Mouse (Mus musculus): ENCODE measurements around the gene Ssr3. TPM values are rescaled to one million over a fixed set of nuclear protein-coding genes. Genes with fewer than 3 reads are reported as not detected.

Ssr3 gene
- polyA plus RNA-seq, 1 experiment from 2014 or later: 152 TPM

DNA sequence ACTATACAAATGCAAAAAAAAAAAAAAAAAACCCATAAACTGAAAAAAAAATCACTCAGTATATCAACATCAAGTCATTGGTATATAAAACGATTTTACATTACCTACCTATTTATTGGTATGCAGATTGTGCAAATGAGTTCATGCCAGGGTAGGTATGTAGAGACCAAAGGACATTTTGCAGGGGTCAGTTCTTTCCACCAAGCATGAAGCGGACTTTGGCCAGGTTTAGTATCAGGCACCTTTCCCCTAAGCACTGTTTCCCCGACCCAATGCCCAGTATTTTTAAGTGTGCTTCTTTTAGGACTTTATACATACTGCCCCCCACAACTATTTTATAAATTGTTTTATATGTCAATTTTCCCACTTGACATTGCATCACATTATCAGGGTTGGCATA lies 27.3 kb upstream of the Ssr3 start:
- Histone ChIP-seq H3K4me3 (ENCODE audit: low read depth, low read length) (no peak overlapping the region), H3K4me2 (replicated peaks; ENCODE audit: low read depth) (no peak overlapping the region), H3K4me1 (replicated peaks; ENCODE audit: control insufficient read depth, insufficient read depth, low read length) (no peaks in the 10 kb centered on the region), H3K27me3 (replicated peaks; ENCODE audit: control insufficient read depth, insufficient read depth, low read length) (no peaks in the 10 kb centered on the region), H3K36me3 (ENCODE audit: control insufficient read depth, insufficient read depth) (no peaks in the 10 kb centered on the region), H3K27ac (ENCODE audit: low read depth, low read length) (no peak overlapping the region), H3K9ac (ENCODE audit: low read depth, low read length) (no peak overlapping the region), H3K9me3 (ENCODE audit: control insufficient read depth) (no peaks in the 10 kb centered on the region)
- ATAC-seq: no peak
- WGBS: 76% methylated on average over 3 of the region's 3 CpGs
- TF ChIP-seq CTCF (IDR thresholded peaks at IDR 0.05; ENCODE audit: low read depth): no peak

DNA sequence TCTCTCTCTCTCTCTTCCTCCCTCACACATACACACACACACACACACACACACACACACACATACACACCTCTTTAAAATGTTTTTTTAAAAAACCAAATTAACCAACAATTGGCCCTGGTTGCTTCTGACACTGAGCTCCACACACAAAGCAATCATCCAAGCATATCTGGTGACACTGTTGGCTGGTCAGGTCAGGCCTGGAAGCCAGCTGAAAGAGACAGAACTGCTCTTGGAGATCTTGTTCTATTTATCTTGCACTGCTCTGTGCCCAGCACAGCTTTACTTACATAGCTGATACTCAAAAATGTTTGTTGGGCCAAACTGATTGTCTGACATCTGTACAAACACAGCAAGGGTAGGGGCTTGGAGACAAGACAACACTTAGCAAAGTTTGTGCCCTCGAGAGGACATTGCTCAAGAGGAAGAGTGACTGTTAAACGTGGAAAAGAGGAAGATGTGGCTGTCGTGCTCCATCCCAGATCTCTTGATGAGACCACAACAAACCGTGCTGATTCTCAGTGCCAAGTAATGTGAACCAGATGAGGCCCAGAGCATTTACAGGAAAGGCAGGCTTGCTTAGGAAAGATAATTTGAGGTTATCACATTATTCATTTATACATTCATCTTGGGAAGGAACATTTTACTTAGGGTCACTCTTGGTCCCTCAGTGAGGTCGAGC lies 25.6 kb upstream of the Ssr3 start:
- no peak for TF ChIP-seq CTCF (IDR thresholded peaks at IDR 0.05; ENCODE audit: low read depth)
- Histone ChIP-seq H3K4me1 (replicated peaks; ENCODE audit: control insufficient read depth, insufficient read depth, low read length) (no peaks in the 10 kb centered on the region), H3K4me2 (replicated peaks; ENCODE audit: low read depth) (no peak overlapping the region), H3K9me3 (ENCODE audit: control insufficient read depth) (no peaks in the 10 kb centered on the region), H3K27me3 (replicated peaks; ENCODE audit: control insufficient read depth, insufficient read depth, low read length) (no peaks in the 10 kb centered on the region), H3K4me3 (ENCODE audit: low read depth, low read length) (no peak overlapping the region), H3K9ac (ENCODE audit: low read depth, low read length) (no peak overlapping the region), H3K36me3 (ENCODE audit: control insufficient read depth, insufficient read depth) (no peaks in the 10 kb centered on the region), H3K27ac (ENCODE audit: low read depth, low read length) (no peak overlapping the region)
- WGBS: 56% methylated on average over 5 of the region's 5 CpGs
- ATAC-seq: no peak

DNA sequence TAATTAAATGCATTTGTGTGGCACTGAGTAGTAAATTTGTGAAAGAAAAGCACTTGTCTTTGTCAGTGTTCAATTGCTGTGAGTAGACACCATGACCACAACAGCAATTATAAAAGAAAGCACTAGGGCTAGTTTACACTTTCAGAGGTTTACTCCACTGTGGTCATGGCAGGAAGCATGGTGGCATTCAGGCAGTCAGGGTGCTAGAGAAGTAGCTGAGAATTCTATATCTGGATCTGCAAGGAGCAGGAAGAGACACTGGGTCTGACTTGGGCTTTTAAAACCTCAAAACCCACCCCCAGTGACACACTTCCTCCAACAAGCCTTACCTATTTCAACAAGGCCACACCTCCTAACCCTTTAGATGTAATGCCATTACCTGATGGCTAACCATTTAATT lies 24.1 kb upstream of the Ssr3 start:
- Histone ChIP-seq H3K27ac (ENCODE audit: low read depth, low read length) (no peak overlapping the region), H3K9me3 (ENCODE audit: control insufficient read depth) (no peaks in the 10 kb centered on the region), H3K27me3 (replicated peaks; ENCODE audit: control insufficient read depth, insufficient read depth, low read length) (no peaks in the 10 kb centered on the region), H3K9ac (ENCODE audit: low read depth, low read length) (no peak overlapping the region), H3K36me3 (ENCODE audit: control insufficient read depth, insufficient read depth) (no peaks in the 10 kb centered on the region), H3K4me1 (replicated peaks; ENCODE audit: control insufficient read depth, insufficient read depth, low read length) (no peaks in the 10 kb centered on the region), H3K4me3 (ENCODE audit: low read depth, low read length) (no peak overlapping the region), H3K4me2 (replicated peaks; ENCODE audit: low read depth) (no peak overlapping the region)
- ATAC-seq: no peak
- no peak for TF ChIP-seq CTCF (IDR thresholded peaks at IDR 0.05; ENCODE audit: low read depth)

DNA sequence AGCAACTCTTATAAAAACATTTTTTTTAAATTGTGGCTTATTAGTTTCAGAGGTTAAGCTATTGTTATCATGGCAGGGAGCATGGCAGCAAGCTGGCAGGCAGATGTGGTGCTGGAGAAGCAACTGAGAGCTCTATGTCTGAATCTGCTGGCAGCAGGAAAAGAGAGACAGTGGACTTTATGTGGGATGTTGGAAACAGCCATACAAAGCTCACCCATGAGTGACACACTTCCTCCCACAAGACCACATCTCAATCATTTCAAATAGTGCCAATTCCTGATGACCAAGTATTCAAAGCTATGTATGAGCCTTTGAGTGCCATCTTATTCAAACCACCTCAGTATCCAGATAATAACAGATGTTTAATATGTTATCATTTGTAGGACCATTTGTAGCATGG lies 15.5 kb upstream of the Ssr3 start:
- Histone ChIP-seq H3K36me3 (ENCODE audit: control insufficient read depth, insufficient read depth) (no peaks in the 10 kb centered on the region), H3K9ac (ENCODE audit: low read depth, low read length) (no peak overlapping the region), H3K27me3 (replicated peaks; ENCODE audit: control insufficient read depth, insufficient read depth, low read length) (no peaks in the 10 kb centered on the region), H3K9me3 (ENCODE audit: control insufficient read depth) (no peaks in the 10 kb centered on the region), H3K27ac (ENCODE audit: low read depth, low read length) (no peak overlapping the region), H3K4me3 (ENCODE audit: low read depth, low read length) (no peak overlapping the region), H3K4me1 (replicated peaks; ENCODE audit: control insufficient read depth, insufficient read depth, low read length) (no peaks in the 10 kb centered on the region), H3K4me2 (replicated peaks; ENCODE audit: low read depth) (no peak overlapping the region)
- ATAC-seq: no peak
- no peak for TF ChIP-seq CTCF (IDR thresholded peaks at IDR 0.05; ENCODE audit: low read depth)

DNA sequence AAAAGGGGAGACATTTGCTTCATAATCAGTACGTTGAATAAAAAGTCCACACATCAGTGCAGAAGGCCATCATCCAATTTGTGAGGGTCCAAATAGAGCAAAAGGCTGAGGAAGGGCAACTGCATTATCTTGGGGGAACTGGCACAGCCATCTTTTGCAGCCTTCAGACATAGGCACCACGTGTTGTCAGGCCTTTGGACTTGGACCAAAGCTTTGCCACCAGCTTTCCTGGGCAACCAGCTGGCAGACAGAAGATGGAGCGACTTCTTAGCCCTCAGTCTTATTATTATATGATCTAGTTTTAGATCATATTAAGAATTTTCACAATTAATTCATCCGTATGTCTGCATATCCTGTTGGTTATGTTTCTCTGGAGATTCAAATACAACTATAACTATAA lies 13.4 kb upstream of the Ssr3 start:
- Histone ChIP-seq H3K36me3 (ENCODE audit: control insufficient read depth, insufficient read depth) (no peaks in the 10 kb centered on the region), H3K9ac (ENCODE audit: low read depth, low read length) (no peak overlapping the region), H3K27ac (ENCODE audit: low read depth, low read length) (no peak overlapping the region), H3K4me1 (replicated peaks; ENCODE audit: control insufficient read depth, insufficient read depth, low read length) (no peaks in the 10 kb centered on the region), H3K9me3 (ENCODE audit: control insufficient read depth) (no peaks in the 10 kb centered on the region), H3K27me3 (replicated peaks; ENCODE audit: control insufficient read depth, insufficient read depth, low read length) (no peaks in the 10 kb centered on the region), H3K4me3 (ENCODE audit: low read depth, low read length) (no peak overlapping the region), H3K4me2 (replicated peaks; ENCODE audit: low read depth) (no peak overlapping the region)
- TF ChIP-seq CTCF (IDR thresholded peaks at IDR 0.05; ENCODE audit: low read depth): no peak
- WGBS: 78% methylated on average over 4 of the region's 4 CpGs
- ATAC-seq: no peak

DNA sequence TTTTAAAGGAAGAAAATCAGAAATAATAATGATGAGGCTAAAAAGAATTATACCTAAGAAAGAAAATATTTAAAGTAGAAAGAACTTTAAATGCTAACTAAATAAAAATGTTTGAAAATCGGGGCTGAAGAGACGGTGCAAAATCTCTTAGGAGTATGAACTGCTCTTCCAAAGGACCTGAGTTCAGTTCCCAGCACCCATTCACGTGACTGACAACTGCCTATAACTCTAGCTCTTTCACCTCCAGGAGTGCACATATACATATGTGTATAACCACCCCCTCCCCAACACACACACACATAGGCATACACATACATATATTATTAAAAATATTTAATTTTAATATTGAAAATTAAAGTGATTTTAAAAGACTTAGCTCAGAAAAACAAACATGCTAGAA lies 5.1 kb upstream of the Ssr3 start:
- Histone ChIP-seq H3K27ac (ENCODE audit: low read depth, low read length) (no peak overlapping the region), H3K9ac (ENCODE audit: low read depth, low read length) (no peak overlapping the region), H3K4me2 (replicated peaks; ENCODE audit: low read depth) (no peak overlapping the region), H3K4me1 (replicated peaks; ENCODE audit: control insufficient read depth, insufficient read depth, low read length) (no peaks in the 10 kb centered on the region), H3K4me3 (ENCODE audit: low read depth, low read length) (no peak overlapping the region), H3K36me3 (ENCODE audit: control insufficient read depth, insufficient read depth) (no peaks in the 10 kb centered on the region), H3K9me3 (ENCODE audit: control insufficient read depth) (no peaks in the 10 kb centered on the region), H3K27me3 (replicated peaks; ENCODE audit: control insufficient read depth, insufficient read depth, low read length) (no peaks in the 10 kb centered on the region)
- no peak for TF ChIP-seq CTCF (IDR thresholded peaks at IDR 0.05; ENCODE audit: low read depth)
- 96% methylated on average over 3 of the region's 3 CpGs for WGBS
- no peak for ATAC-seq
